Mouse (Mus musculus): ENCODE measurements around the gene Mafk.

- no peak for TF ChIP-seq GATA1 (IDR thresholded peaks at IDR 0.05; ENCODE audit: low read length)
- TF ChIP-seq TAL1 (IDR thresholded peaks at IDR 0.05; ENCODE audit: low read length): peak; percentile 66
Measured at GRCm38 (mm10) chr5:139805924-139806323, 14.6 kb downstream of the Mafk start.

Measured in erythroblast, embryonic 14.5 days (primary cell).